Mouse (Mus musculus) kidney, adult 2 months (tissue): ENCODE data around the gene Hist1h2ak. TPM values are rescaled to one million over a fixed set of nuclear protein-coding genes. Genes with fewer than 3 reads are reported as not detected.
"Not testable (repeated sequence)": the region's sequence is repeated elsewhere in the genome, so short reads cannot be mapped to it uniquely, and the experiment has no call there.

Source experiments
- DNase-seq: peaks from one replicate; pipeline ENCODE4 v3.0.0; 2021
- H3K27ac ChIP-seq: fragments of 200-500 bp; 2 replicates; pipeline ENCODE4 v1.5.1; 2012; ENCODE audit warnings: low read depth, low read length, control low read depth, inconsistent platforms; ENCODE audit not compliant: insufficient read depth
- H3K27me3 ChIP-seq: fragments of 200-500 bp; replicated peaks from 2 replicates; pipeline ENCODE4 v1.6.1; 2012; ENCODE audit warnings: mild to moderate bottlenecking, moderate library complexity, low read length, inconsistent platforms; ENCODE audit not compliant: control insufficient read depth, insufficient read depth
- H3K36me3 ChIP-seq: fragments of 200-500 bp; 2 replicates; pipeline ENCODE4 v1.6.1; 2012; ENCODE audit warnings: mild to moderate bottlenecking, moderate library complexity, low read length, inconsistent platforms; ENCODE audit not compliant: control insufficient read depth, insufficient read depth
- H3K4me1 ChIP-seq: fragments of 200-500 bp; 2 replicates; pipeline ENCODE4 v1.6.1; 2011; ENCODE audit warnings: low read length; ENCODE audit not compliant: control insufficient read depth, insufficient read depth
- H3K4me3 ChIP-seq: fragments of 200-500 bp; 2 replicates; pipeline ENCODE4 v1.5.1; 2011; ENCODE audit warnings: mild to moderate bottlenecking, low read depth, low read length, control low read depth; ENCODE audit not compliant: insufficient read depth
- CTCF ChIP-seq: fragments of 200-500 bp; conservative IDR thresholded peaks from 2 replicates; pipeline ENCODE4 v1.5.1; 2011; ENCODE audit warnings: low read depth, mild to moderate bottlenecking, control low read depth, low read length, moderate library complexity, mixed read lengths; ENCODE audit not compliant: insufficient read depth, insufficient read length
- POLR2A ChIP-seq: fragments of 200-500 bp; IDR thresholded peaks from one replicate; pipeline ENCODE4 v1.6.1; 2011; ENCODE audit warnings: low read depth, low read length, control low read depth
- WGBS: fragments of 180-500 bp; shearing (Covaris S2); methylation state at CpG from one replicate; pipeline ENCODE4 v1.1.7; 2018; 5-methylcytosine and 5-hydroxymethylcytosine counted together
- polyA plus RNA-seq: library from polyadenylated mRNA; depleted of rRNA; stranded (reverse); fragments of >200 nt; gene quantifications from 2 replicates; pipeline ENCODE4 v1.2.3, GENCODE M21; 2012

Gene Hist1h2ak
- polyA plus RNA-seq, 1 experiment = 0.72 TPM

GRCm38 (mm10) chr13:21721757-21722372 is 31.8 kb downstream of the Hist1h2ak start, which contains the start of gene Hist1h2bm:
Gene Hist1h2bm, plus strand, starts transcription at chr13:21722044.
- H3K27ac ChIP-seq, H3K27me3 ChIP-seq, H3K36me3 ChIP-seq, H3K4me1 ChIP-seq: not testable (repeated sequence)
- H3K4me3 ChIP-seq = peak within 1 kb of the TSS; percentile 77
- 1% methylated on average over 37 of the region's 37 CpGs for WGBS
- peak; percentile 24 for TF ChIP-seq POLR2A
- peak; percentile 82 for DNase-seq

- peak overlapping the region; percentile 58 for H3K4me3 ChIP-seq
- H3K36me3 ChIP-seq, H3K27ac ChIP-seq, H3K4me1 ChIP-seq, H3K27me3 ChIP-seq, DNase-seq: not testable (repeated sequence)
- WGBS = 3% methylated on average over 26 of the region's 44 CpGs
Measured at GRCm38 (mm10) chr13:21721107-21721756, 32.4 kb downstream of the Hist1h2ak start.

GRCm38 (mm10) chr13:21718381-21719080 is 35.1 kb downstream of the Hist1h2ak start:
- 89% methylated on average over 4 of the region's 4 CpGs for WGBS
- Histone ChIP-seq H3K4me3 (no peak overlapping the region), H3K27ac (no peak overlapping the region)

GRCm38 (mm10) chr13:21717397-21718357 is 36.0 kb downstream of the Hist1h2ak start, which contains the start of gene Hist1h3h:
Gene Hist1h3h, plus strand, starts transcription at chr13:21717659.
- 9% methylated on average over 32 of the region's 56 CpGs for WGBS
- H3K36me3 ChIP-seq, H3K27ac ChIP-seq, H3K27me3 ChIP-seq: not testable (repeated sequence)
- peaks cover 10% of the 10 kb centered on the region for H3K4me1 ChIP-seq
- peak within 1 kb of the TSS; percentile 43 for H3K4me3 ChIP-seq
- peak; percentile 81 for DNase-seq

More at GRCm38 (mm10) chr13:21718381-21719080, 35.1 kb downstream of the Hist1h2ak start:
- H3K4me1 ChIP-seq = peaks cover 10% of the 10 kb centered on the region
- no peaks in the 10 kb centered on the region for H3K36me3 ChIP-seq
- H3K27me3 ChIP-seq = peaks cover 1% of the 10 kb centered on the region; the same call in 1 of the 2 replicates
- no peak for TF ChIP-seq CTCF
- DNase-seq = no peak

DNA sequence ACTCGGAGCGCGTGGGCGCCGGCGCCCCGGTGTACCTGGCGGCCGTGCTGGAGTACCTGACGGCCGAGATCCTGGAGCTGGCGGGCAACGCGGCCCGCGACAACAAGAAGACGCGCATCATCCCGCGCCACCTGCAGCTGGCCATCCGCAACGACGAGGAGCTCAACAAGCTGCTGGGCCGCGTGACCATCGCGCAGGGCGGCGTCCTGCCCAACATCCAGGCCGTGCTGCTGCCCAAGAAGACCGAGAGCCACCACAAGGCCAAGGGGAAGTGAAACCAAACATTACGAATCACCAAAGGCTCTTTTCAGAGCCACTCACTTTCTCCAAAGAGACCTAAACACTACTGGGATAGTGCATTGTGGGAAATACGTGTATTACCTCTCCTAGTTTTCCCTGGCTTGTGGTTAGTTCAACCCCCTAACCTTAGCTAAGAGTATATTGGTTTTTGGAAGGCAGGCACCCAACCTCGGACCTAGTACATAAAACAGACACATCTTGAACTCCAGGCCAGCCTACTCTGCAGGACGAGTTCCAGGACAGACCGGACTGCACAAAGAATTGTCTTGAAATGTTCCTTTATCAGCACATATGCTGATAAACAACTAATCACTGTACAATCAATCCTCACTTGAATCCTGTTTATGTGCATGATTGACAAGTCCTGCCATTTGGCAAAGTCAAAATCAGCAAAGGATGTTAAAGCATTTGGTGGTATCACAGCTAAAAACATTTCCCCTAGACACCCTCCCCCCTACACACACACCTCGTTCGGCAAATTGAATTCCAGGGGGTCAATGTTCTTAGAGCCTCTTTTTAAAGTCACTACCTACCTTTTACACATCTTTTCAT is 36.9 kb downstream of the Hist1h2ak start:
- DNase-seq = peak; percentile 18
- 1% methylated on average over 15 of the region's 38 CpGs for WGBS
- H3K4me3 ChIP-seq = peak overlapping the region; percentile 63
- not testable (repeated sequence) for H3K27me3 ChIP-seq, H3K36me3 ChIP-seq, H3K27ac ChIP-seq
- peaks cover 10% of the 10 kb centered on the region; the same call in 1 of the 2 replicates for H3K4me1 ChIP-seq

DNA sequence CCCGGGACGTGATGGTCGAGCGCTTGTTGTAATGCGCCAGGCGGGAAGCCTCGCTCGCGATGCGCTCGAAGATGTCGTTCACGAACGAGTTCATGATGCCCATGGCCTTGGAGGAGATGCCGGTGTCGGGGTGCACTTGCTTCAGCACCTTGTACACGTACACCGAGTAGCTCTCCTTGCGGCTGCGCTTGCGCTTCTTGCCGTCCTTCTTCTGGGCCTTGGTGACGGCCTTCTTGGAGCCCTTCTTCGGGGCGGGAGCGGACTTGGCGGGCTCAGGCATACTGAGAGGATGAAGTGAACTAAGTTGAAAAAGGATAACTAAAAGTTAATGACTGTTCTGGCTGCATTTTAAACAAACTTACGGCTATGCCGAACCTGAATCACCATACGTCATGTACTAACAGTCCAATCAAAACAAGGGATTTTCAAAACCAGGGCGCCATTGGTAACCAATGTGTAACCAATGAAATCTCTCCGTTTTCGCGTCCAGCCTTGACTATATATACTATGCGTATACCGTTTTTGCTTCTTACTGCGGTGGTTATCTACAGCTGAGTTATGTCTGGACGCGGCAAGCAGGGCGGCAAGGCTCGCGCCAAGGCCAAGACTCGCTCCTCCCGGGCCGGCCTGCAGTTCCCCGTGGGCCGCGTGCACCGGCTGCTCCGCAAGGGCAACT is 37.6 kb downstream of the Hist1h2ak start, which contains the start of the genes Hist1h2bl and Hist1h2ai:
Gene Hist1h2bl (minus strand): TSS at position 280 of the 676 bp plus-strand sequence.
Gene Hist1h2ai (plus strand): TSS at position 559 of the 676 bp plus-strand sequence.
- under 1% methylated on average over 35 of the region's 50 CpGs for WGBS
- H3K4me1 ChIP-seq = peaks cover 10% of the 10 kb centered on the region; the same call in 1 of the 2 replicates
- H3K27ac ChIP-seq = peak within 1 kb of the TSS; percentile 72; the same call in 1 of the 2 replicates
- not testable (repeated sequence) for H3K27me3 ChIP-seq, H3K36me3 ChIP-seq
- peak; percentile 14 for TF ChIP-seq POLR2A
- peak within 1 kb of the TSS; percentile 63 for H3K4me3 ChIP-seq
- DNase-seq = peak; percentile 90
